Mouse (Mus musculus) gastrocnemius, adult 2 months (tissue): ENCODE measurements around the gene Gjd3. TPM values are rescaled to one million over a fixed set of nuclear protein-coding genes. Genes with fewer than 3 reads are reported as not detected.
A peak's percentile ranks its signal among the peaks of the same experiment; 100 is the strongest.

ENCODE experiments used
- DNase-seq: peaks from one replicate; pipeline ENCODE4 v3.0.0; 2022
- H3K27ac ChIP-seq: fragments of 200-600 bp; 2 replicates; pipeline ENCODE4 v1.8.1; 2022; ENCODE audit warnings: mild to moderate bottlenecking
- H3K4me3 ChIP-seq: fragments of 200-600 bp; 2 replicates; pipeline ENCODE4 v1.8.1; 2022; ENCODE audit warnings: mild to moderate bottlenecking, moderate library complexity
- CTCF ChIP-seq: fragments of 200-600 bp; IDR thresholded peaks from 2 replicates; pipeline ENCODE4 v1.8.1; 2022; ENCODE audit warnings: antibody characterized with exemption, mild to moderate bottlenecking, moderate library complexity
- intact Hi-C: fragments of 180-260 bp; cut with DNase I; formaldehyde crosslinking; loops from one replicate; pipeline ENCODE4 v1.15.1; 2025
- long read RNA-seq, 2 experiments: library from polyadenylated mRNA; stranded (forward); transcript quantifications; one replicate each; pipeline ENCODE4 v2.0.0; 2021
- total RNA-seq, 2 experiments: library from RNA; stranded (reverse); gene quantifications; 2 replicates each; pipeline ENCODE4 v1.2.3; 2021

Gene Gjd3
- not detected for total RNA-seq
- long read RNA-seq, experiment 1: 0 reads
- long read RNA-seq, experiment 2: 0 reads

DNA sequence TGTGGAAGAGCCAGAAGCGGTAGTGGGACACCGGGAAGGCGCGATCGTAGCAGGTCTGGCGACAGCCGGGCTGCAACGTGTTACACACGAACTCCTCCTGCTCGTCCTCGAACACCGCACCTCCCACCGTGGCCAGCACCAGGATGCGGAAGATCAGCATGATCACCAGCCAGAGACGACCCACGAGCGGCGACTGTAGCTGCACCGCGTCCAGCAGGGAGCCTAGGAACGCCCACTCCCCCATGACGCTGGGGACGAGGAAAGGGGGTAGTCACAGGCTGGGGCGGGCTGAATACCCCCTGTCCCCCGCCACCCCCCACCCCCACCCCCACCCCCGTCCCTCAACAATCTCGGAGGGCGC is at the start of gene Gjd3:
Gene Gjd3, minus strand, starts transcription at position 244 of the 361 bp plus-strand sequence.
- Histone ChIP-seq H3K27ac (peak within 1 kb of the TSS; percentile 53), H3K4me3 (peak within 1 kb of the TSS; percentile 73)
- intact Hi-C loops: loop anchor here (5.0 kb wide), 3 partner anchors 55 to 170 kb away; no protein-coding TSS in a partner anchor
- DNase-seq: no peak
- no peak for TF ChIP-seq CTCF

DNA sequence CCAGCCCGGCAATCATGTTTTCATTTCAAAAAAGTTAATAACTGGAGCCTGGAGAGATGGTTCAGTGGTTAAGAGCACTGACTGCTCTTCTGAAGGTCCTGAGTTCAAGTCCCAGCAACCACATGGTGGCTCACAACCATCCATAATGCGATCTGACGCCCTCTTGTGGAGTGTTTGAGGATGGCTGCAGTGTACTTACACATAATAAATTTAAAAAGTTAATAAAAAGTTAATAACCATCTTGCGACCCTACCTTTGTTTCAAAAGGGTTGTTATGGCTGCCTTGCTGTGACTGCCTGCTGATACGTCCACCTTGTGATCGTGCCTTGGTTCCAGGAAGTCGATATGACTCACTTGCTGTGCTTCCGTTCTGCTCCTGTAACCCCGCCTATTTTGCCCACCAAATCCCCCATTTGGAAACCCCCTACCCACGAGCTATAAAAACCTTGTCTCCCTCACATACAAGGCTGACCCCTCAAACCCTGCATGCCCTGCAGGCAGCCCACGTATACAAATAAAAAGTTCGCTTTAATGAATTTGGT is 44.2 kb upstream of the Gjd3 start:
- peak; percentile 15; the same call in 1 of the 2 replicates for TF ChIP-seq CTCF
- H3K4me3 ChIP-seq: no peak overlapping the region
- H3K27ac ChIP-seq: no peak overlapping the region
- intact Hi-C loops: no loop called here
- no peak for DNase-seq

DNA sequence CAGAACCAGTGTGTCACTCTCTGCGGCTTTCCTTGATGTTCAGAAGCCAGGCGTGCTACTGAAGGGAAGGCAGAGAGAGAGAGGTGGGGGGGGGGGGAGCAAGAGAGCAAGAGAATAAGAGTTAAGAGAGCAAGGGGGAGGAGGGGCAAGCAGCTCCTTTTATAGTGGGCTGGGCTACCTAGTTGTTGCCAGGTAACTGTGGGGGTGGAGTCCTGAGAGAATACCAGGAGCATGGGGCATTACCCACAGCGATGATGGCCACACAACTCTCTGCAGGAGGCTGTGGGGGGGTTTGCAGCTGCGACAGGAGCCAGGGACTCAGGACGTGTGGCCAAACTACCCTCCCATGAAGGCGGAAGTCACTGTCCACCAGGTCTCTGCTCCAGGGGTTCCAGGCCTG is 43.1 kb upstream of the Gjd3 start:
- TF ChIP-seq CTCF: no peak
- no peak overlapping the region for H3K4me3 ChIP-seq
- no peak overlapping the region for H3K27ac ChIP-seq
- DNase-seq: no peak
- intact Hi-C loops: no loop called here

DNA sequence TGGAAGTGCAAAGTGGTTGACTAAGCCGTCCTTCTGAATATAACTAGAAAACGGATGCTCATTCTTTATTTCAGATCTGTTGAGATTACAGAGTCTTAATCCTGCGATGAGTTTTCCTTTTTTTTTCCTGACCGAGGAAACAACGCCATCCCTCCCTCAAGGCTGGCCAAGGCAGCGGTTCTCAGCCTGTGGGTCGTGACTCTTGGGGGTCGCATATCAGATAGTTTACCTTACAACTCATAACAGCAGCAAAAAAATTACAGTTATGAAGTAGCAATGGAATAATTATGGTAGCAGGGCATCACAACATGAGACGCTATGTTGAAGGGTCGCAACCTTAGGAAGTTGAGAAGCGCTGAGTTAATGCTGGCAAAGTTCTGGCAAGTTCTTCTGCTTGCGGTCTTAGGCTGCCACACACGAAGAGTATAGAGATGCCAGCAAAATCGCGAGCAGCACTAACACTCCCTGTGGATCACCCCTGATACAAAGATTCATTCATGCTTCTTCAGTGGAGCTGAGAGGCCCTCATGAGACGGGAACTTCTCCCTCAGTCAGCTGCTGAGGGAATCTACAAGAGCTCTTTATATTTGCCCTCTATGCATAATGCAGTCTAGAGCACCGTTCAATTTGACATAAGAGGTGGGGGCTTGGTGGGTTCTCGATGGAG is 41.8 kb upstream of the Gjd3 start:
- no peak for TF ChIP-seq CTCF
- intact Hi-C loops: no loop called here
- Histone ChIP-seq H3K4me3 (peak overlapping the region; percentile 82), H3K27ac (peak overlapping the region; percentile 63; the same call in 1 of the 2 replicates)
- no peak for DNase-seq

DNA sequence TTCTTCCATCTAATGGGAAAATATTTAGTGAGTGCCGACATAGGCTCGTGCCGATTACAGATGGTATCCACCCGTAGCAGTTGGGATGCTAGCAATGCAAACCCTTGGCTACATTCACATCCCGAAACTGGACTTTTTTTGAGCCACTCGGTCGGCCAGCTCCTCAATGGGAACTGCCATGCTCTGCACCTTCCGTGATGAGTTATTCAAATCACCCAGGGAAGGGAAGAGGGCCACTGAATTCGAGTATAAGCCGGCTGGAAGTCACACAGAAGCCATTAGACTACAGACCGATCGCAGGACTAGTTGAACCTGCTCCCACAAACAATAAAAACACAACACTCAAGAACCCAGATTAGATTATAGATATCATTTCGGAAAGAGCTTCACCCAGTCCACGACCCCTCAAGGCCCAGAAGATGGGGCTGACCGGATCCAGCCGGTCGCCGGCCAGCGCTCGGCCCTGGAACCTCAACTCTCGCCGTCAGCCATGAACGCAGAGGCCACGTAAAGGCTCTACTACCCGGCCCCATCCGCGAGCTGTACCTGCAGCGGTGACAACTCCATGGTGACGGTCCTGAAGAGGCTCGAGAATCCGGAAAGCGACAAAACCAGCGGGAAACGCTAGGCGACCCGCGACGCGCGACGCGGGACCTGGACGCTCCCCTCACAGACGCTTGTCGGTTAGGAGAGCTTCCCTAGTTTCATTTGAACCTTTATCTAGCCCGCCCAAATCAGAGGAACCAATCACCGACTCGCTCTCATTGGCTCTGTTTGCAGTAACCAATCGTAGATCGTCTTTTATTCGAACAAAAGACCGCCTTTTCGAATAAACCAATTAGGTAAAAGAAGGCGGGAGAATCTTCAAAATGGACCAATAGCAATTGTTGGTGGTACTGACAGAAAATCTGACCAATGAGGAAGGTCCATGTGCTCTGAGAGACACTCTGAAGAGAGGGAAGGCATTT is 41.0 kb upstream of the Gjd3 start, which contains the start of gene Top2a:
Gene Top2a, minus strand, starts transcription at position 690 of the 968 bp plus-strand sequence.
- intact Hi-C loops: no loop called here
- Histone ChIP-seq H3K27ac (peak within 1 kb of the TSS; percentile 63; the same call in 1 of the 2 replicates), H3K4me3 (peak within 1 kb of the TSS; percentile 82)
- TF ChIP-seq CTCF: no peak
- DNase-seq: peak; percentile 80

DNA sequence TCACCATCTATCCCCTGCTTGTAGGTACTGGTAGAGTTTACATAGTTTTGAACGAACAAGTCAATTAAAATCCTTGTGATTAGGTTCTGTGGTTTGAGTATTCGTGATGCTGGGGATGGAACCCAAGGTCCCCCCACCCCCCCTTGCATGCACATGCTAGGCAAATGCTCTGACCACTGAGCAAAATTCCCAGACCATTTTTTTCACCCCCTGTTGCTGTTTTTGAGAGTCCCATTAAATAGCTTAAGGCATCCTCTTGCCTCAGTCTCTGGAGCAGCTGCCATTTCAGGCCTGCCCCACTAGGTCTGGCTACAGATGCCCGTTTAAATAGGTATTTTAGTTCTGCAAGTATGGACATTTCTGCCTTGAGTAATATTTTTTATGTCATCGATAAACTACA is 40.3 kb upstream of the Gjd3 start:
- Histone ChIP-seq H3K27ac (no peak overlapping the region), H3K4me3 (peak overlapping the region; percentile 82)
- no peak for TF ChIP-seq CTCF
- intact Hi-C loops: no loop called here
- DNase-seq: no peak

DNA sequence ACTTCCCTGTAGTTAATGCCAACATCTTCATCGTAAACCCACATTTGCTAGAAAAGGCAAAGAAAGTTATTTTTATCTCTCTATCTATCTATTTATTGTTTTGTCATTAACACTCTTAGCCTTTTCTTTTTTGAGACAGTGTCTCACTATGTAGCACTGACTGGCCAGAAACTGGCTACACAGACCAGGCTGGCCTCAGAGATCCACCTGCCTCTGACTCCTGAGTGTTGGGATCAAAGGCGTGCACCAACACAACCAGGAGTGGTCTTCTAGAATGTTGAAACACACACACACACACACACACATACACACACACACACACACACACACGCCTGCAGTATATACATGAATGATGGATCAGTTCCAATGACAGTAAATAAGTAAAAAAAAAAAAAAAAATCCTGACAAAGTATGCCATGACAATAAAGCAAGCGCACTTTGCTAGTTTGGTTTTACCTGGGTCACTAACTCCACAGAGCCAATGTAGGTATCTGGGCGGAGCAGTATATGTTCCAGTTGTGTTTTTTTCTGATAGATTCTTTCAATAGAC is 39.6 kb upstream of the Gjd3 start:
- DNase-seq: no peak
- intact Hi-C loops: no loop called here
- no peak for TF ChIP-seq CTCF
- Histone ChIP-seq H3K4me3 (no peak overlapping the region), H3K27ac (no peak overlapping the region)

DNA sequence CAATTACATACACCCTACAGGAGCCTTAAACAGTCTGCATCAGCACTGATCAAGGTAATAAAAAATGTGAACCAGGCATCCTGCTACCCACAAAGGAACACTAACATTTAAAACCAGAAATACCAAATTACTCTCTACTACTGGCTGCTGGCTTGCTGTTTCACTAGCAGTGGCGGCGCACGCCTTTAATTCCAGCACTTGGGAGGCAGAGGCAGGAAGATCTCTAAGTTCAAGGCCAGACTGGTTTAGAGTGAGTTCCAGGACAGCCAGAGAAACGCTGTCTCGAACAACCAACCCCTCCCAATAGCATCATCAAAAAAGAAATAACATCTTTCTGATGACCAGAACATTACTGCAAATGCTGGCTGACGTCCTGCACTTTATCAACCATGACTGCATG is 37.0 kb upstream of the Gjd3 start:
- H3K4me3 ChIP-seq: no peak overlapping the region
- TF ChIP-seq CTCF: no peak
- no peak overlapping the region for H3K27ac ChIP-seq
- DNase-seq: no peak
- intact Hi-C loops: no loop called here

DNA sequence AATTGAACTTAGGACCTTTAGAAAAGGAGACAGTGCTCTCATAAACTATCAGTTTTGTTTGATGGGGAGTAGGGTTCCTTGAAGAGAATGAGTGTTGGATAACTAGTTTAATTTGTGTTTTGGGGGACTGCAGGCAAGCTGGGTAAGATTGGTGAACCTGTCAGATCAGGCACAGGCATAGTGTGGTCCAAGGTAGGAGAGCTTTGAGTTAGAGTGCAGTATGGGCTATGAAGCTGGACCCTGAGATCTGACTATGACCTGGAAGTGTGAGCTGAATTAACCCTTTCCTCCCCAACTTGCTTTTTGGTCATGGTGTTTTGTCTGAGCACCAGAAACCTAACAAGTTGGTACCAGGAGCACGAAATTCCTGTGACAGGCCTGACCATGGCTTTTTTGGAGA is 31.0 kb upstream of the Gjd3 start:
- TF ChIP-seq CTCF: no peak
- no peak for DNase-seq
- no peak overlapping the region for H3K27ac ChIP-seq
- no peak overlapping the region for H3K4me3 ChIP-seq
- intact Hi-C loops: no loop called here

DNA sequence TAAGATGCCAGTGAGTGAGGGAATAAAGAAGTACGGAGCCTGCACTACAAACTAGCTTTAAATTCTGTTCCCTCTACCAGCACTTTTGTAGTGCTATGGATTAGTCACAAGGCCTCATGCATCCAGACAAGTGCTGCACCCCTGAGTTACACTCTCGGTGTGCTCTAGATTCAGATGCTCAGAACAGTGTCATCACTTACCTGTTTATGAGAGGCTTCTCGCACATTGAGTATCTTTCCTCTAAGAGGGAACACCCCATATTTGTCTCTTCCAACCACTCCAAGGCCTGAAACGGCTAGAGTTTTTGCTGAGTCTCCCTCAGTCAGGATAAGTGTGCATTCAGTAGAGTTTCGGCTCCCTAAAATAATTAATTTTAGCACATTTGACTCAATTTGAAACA is 27.9 kb upstream of the Gjd3 start:
- intact Hi-C loops: no loop called here

DNA sequence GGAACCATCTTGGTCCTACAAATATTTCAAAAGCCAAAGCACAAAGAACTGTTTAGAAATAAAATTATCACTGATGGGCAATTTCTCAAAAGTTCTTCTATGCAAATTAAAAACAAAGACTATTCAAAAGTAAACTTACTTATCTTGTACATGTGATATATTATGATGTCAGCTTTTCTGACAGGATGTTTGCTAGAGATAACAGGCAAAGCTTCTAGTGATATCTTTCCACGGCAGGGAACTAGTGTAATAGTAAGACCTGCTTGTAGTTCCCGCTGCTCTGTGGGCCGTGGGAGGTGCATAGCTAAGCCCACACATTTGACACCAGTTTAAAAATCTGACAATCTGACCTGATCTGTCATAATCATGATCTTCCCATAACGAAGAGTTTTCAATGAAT is 27.3 kb upstream of the Gjd3 start:
- intact Hi-C loops: no loop called here
- no peak for TF ChIP-seq CTCF
- Histone ChIP-seq H3K27ac (no peak overlapping the region), H3K4me3 (no peak overlapping the region)
- no peak for DNase-seq

More for the DNA sequence above, 27.9 kb upstream of the Gjd3 start:
- Histone ChIP-seq H3K4me3 (no peak overlapping the region), H3K27ac (no peak overlapping the region)
- TF ChIP-seq CTCF: no peak
- DNase-seq: no peak

DNA sequence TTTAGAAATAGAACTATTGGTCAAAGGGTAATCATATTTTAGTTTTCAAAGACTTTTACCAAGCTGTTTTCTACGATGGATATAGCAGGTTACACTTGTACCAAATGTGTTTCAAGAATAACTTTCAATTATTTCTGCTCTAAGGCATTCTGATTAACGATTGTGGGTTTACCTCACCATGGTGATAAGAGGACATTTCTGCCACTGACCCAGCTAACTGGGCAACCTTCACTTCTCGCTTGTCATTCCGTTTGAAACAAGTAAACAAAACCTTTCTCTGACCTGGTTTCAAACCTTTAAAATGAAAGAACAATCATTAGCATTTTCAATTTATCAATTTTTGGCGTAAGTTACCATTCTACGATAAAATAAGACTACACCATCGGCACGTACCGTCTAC is 24.0 kb upstream of the Gjd3 start:
- no peak overlapping the region for H3K4me3 ChIP-seq
- no peak for TF ChIP-seq CTCF
- intact Hi-C loops: no loop called here
- no peak for DNase-seq
- H3K27ac ChIP-seq: no peak overlapping the region

DNA sequence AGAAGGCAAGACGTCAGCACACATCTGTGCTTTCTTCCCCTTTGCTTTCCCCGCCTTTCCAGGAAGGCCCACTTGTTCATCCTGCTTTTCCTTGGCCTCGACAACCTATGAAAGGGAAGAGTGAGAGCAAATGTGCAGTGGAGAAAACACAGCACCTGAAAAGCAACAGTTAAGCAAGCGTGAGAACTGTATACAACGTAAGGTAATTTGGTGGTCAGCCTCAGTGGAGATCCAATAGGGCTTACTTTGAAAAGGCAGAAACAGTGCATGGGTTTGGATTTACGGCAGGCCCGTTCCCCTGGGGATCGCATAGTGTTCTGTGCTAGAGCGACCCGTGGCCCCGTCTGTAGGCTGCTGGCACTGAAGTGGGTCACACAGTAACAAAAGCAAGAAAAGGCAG is 16.4 kb upstream of the Gjd3 start:
- H3K27ac ChIP-seq: no peak overlapping the region
- intact Hi-C loops: no loop called here
- no peak overlapping the region for H3K4me3 ChIP-seq
- no peak for DNase-seq
- TF ChIP-seq CTCF: no peak
